Mouse (Mus musculus) olfactory bulb, adult 2 months (tissue): ENCODE measurements around the gene Smco4.

Source experiments
- CTCF ChIP-seq: fragments of 200-500 bp; IDR thresholded peaks from 2 replicates; pipeline ENCODE4 v1.5.1; 2012; ENCODE audit warnings: low read depth, mild to moderate bottlenecking, low read length, moderate library complexity; ENCODE audit not compliant: insufficient read depth
- POLR2A ChIP-seq: fragments of 200-500 bp; IDR thresholded peaks from 2 replicates; pipeline ENCODE4 v1.6.1; 2012; ENCODE audit warnings: mild to moderate bottlenecking, low read depth, low read length, moderate library complexity; ENCODE audit not compliant: insufficient read depth

GRCm38 (mm10) chr9:15562353-15562752 is 69.1 kb downstream of the Smco4 start:
- TF ChIP-seq POLR2A (no peak), CTCF (no peak)
